ENCODE assay signal across 8 mouse cellular contexts in genomic region chr5:105491389-105491788, GRCm38 (mm10). TPM values are rescaled to one million over a fixed set of nuclear protein-coding genes. Genes with fewer than 3 reads are reported as not detected.
DNase-seq lines count a peak whose midpoint lies in the region; ATAC-seq and TF ChIP-seq lines count a peak whose summit lies in the region.

No protein-coding gene starts in this region.

- no peaks in the 10 kb centered on the region for H3K79me2 ChIP-seq in MEL (ENCODE audit: control insufficient read depth, insufficient read depth, low read length, poor library complexity)

- H3K4me1 ChIP-seq in kidney, embryonic 15.5 days, result peaks cover 16% of the 10 kb centered on the region
- peaks cover 9 to 19% of the 10 kb centered on the region in 2 experiments for H3K4me1 ChIP-seq in MEL (ENCODE audit: control insufficient read depth in 1 of 2, insufficient read depth in 2 of 2, low read length in 2 of 2)
- H3K4me1 ChIP-seq in forebrain, embryonic 14.5 days (ENCODE audit: control insufficient read depth, insufficient read depth, low read length), result peaks cover 38% of the 10 kb centered on the region

- H3K9ac ChIP-seq in kidney, embryonic 15.5 days, result no peak overlapping the region
- no peak overlapping the region for H3K9ac ChIP-seq in MEL (ENCODE audit: control insufficient read depth, low read depth, low read length, poor library complexity, severe bottlenecking)
- H3K9ac ChIP-seq in forebrain, embryonic 14.5 days (ENCODE audit: low read length), result no peak overlapping the region

- H3K4me3 ChIP-seq in kidney, embryonic 15.5 days (replicated peaks), result no peak overlapping the region
- H3K4me3 ChIP-seq in MEL (ENCODE audit: control insufficient read depth in 1 of 2, insufficient read depth in 1 of 2, low read depth in 2 of 2, low read length in 2 of 2), result no peak overlapping the region
- no peak overlapping the region for H3K4me3 ChIP-seq in forebrain, embryonic 14.5 days (ENCODE audit: low read depth, low read length)

- H3K9me3 ChIP-seq in kidney, embryonic 15.5 days (replicated peaks), result no peaks in the 10 kb centered on the region
- H3K9me3 ChIP-seq in MEL (replicated peaks; ENCODE audit: insufficient read depth, low read length), result no peaks in the 10 kb centered on the region
- no peaks in the 10 kb centered on the region for H3K9me3 ChIP-seq in forebrain, embryonic 14.5 days (replicated peaks; ENCODE audit: control insufficient read depth, low read length)

- no peak for TF ChIP-seq EP300 in MEL (IDR thresholded peaks at IDR 0.05; ENCODE audit: low read depth in 1 of 2, low read length in 2 of 2)

- H3K27me3 ChIP-seq in kidney, embryonic 15.5 days, result 0 out of 2 replicates have a peak, but pooled peaks cover 6% of the 10 kb centered on the region
- H3K27me3 ChIP-seq in MEL (ENCODE audit: control insufficient read depth in 1 of 2, insufficient read depth in 2 of 2, low read length in 2 of 2), result no peaks in the 10 kb centered on the region
- no peaks in the 10 kb centered on the region for H3K27me3 ChIP-seq in forebrain, embryonic 14.5 days (replicated peaks; ENCODE audit: control insufficient read depth, insufficient read depth, low read length)

- H3K27ac ChIP-seq in kidney, embryonic 15.5 days, result no peak overlapping the region
- no peak overlapping the region for H3K27ac ChIP-seq in MEL (ENCODE audit: control insufficient read depth, low read depth, low read length)
- H3K27ac ChIP-seq in forebrain, embryonic 14.5 days (ENCODE audit: low read depth, low read length), result no peak overlapping the region

- peak; percentile 57 for ATAC-seq in kidney, embryonic 15.5 days (replicated peaks; ENCODE audit: low FRiP score)
- ATAC-seq in forebrain, embryonic 14.5 days, result peak; percentile 45; the same call in 1 of the 2 replicates

- H3K36me3 ChIP-seq in kidney, embryonic 15.5 days, result no peaks in the 10 kb centered on the region
- peaks cover 0 to 21% of the 10 kb centered on the region in 2 experiments; a peak in 2 of 4 replicates for H3K36me3 ChIP-seq in MEL (ENCODE audit: control insufficient read depth in 1 of 2, insufficient read depth in 2 of 2, low read length in 2 of 2)
- H3K36me3 ChIP-seq in forebrain, embryonic 14.5 days (ENCODE audit: control insufficient read depth, insufficient read depth, low read length), result no peaks in the 10 kb centered on the region

- no peak for DNase-seq in kidney, adult 11 months
- peak; percentile 51 for DNase-seq in MEL (ENCODE audit: low read depth, low spot score)
- DNase-seq in forebrain, embryonic 14.5 days (ENCODE audit: low spot score), result peak; percentile 66
- DNase-seq in mesoderm, embryonic 11.5 days (ENCODE audit: low read depth, low spot score), result peak; percentile 40
- DNase-seq in ovary, postnatal 10 days (ENCODE audit: low spot score), result no peak
- DNase-seq in cerebellum, adult 18-20 months, result no peak
- no peak for DNase-seq in right cerebral cortex, postnatal 36 days (ENCODE audit: low spot score in 2 of 2)

- no peak for TF ChIP-seq POLR2A in MEL (IDR thresholded peaks at IDR 0.05; ENCODE audit: control insufficient read depth in 1 of 2, insufficient read depth in 1 of 2, low read depth in 1 of 2, low read length in 2 of 2, poor library complexity in 1 of 2)

- WGBS in kidney, embryonic 15.5 days, result 53% methylated on average over 4 of the region's 4 CpGs
- 52% methylated on average over 4 of the region's 4 CpGs for WGBS in forebrain, embryonic 14.5 days

- TF ChIP-seq CTCF in MEL (IDR thresholded peaks at IDR 0.05 in 2 of 3, conservative IDR thresholded peaks at IDR 0.05 in 1 of 3; ENCODE audit: control insufficient read depth in 1 of 3, insufficient read depth in 1 of 3, low read depth in 2 of 3, low read length in 3 of 3, poor library complexity in 1 of 3, severe bottlenecking in 1 of 3), result peak in 2 of 3 experiments; percentile 42 to 59; a peak in 4 of 6 replicates

- no peak overlapping the region for H3K4me2 ChIP-seq in kidney, embryonic 15.5 days
- H3K4me2 ChIP-seq in forebrain, embryonic 14.5 days (ENCODE audit: low read length), result no peak overlapping the region

- TF ChIP-seq RAD21 in MEL (IDR thresholded peaks at IDR 0.05; ENCODE audit: low read depth, low read length), result peak; percentile 47

TF ChIP-seq in MEL, 35 proteins besides CTCF, POLR2A, EP300 and RAD21:
- peak; percentile 69 for TF ChIP-seq SMC3 (IDR thresholded peaks at IDR 0.05; ENCODE audit: low read depth, low read length)
- no peak for TF ChIP-seq ELF1 (IDR thresholded peaks at IDR 0.05; ENCODE audit: low read depth, low read length)
- TF ChIP-seq GABPA (IDR thresholded peaks at IDR 0.05; ENCODE audit: low read depth, low read length), result no peak
- TF ChIP-seq ETS1 (IDR thresholded peaks at IDR 0.05; ENCODE audit: low read depth, low read length), result no peak
- TF ChIP-seq ZC3H11A (IDR thresholded peaks at IDR 0.05; ENCODE audit: low read depth, low read length), result peak; percentile 48
- TF ChIP-seq NELFE (IDR thresholded peaks at IDR 0.05; ENCODE audit: low read depth, low read length), result no peak

RNA-seq across cellular contexts. Expression of gene Lrrc8c, which starts 27.8 kb away (rescaled TPM):
- polyA plus RNA-seq in kidney, embryonic 15.5 days (2015; fragmentation: Nextera tagmentation; extraction: Ambion mirVana), result 17.0 and 18.4 TPM in 2 replicates
- total RNA-seq in MEL (2012; rRNA removed), result 25.5 and 33.0 TPM in 2 replicates
- 10 to 100 TPM in 1 of 2 experiments, not detected in 1; 46.0 TPM for polyA plus RNA-seq in MEL (2012; ENCODE audit: insufficient read depth in 1 of 2, insufficient read length in 2 of 2, low read depth in 1 of 2, low replicate concordance in 2 of 2, missing spikeins in 1 of 2)
- polyA plus RNA-seq in forebrain, embryonic 14.5 days (2014; fragmentation: Nextera tagmentation; extraction: Ambion mirVana), result 8.6 and 10.2 TPM in 2 replicates

Comparison
In these comparisons a context has a peak if more than half of its experiments do, and no peak if none do; other contexts are left out.
1. DNase-seq: peak in MEL (single experiment), forebrain, embryonic 14.5 days (single experiment) and mesoderm, embryonic 11.5 days (single experiment); none in kidney, adult 11 months (single experiment), ovary, postnatal 10 days (single experiment), cerebellum, adult 18-20 months (0 of 2) and right cerebral cortex, postnatal 36 days (0 of 2).